Mouse (Mus musculus) heart, postnatal 25 days (tissue): Measurements from ENCODE around the gene Spsb2. TPM values are rescaled to one million over a fixed set of nuclear protein-coding genes. Genes with fewer than 3 reads are reported as not detected.
"Not testable (repeated sequence)": the region's sequence is repeated elsewhere in the genome, so short reads cannot be mapped to it uniquely, and the experiment has no call there.

Source experiments
- DNase-seq: peaks from one replicate; pipeline ENCODE4 v3.0.0; 2022; ENCODE audit warnings: low spot score
- intact Hi-C: fragments of 180-260 bp; cut with DNase I; formaldehyde crosslinking; loops from one replicate; pipeline ENCODE4 v1.15.1; 2025
- total RNA-seq, 2 experiments: library from RNA; stranded (reverse); gene quantifications; 2 replicates each; pipeline ENCODE4 v1.2.3; 2021

Spsb2 gene
- total RNA-seq, 2 experiments from 2014 or later: 2.9 to 3.3 TPM

DNA sequence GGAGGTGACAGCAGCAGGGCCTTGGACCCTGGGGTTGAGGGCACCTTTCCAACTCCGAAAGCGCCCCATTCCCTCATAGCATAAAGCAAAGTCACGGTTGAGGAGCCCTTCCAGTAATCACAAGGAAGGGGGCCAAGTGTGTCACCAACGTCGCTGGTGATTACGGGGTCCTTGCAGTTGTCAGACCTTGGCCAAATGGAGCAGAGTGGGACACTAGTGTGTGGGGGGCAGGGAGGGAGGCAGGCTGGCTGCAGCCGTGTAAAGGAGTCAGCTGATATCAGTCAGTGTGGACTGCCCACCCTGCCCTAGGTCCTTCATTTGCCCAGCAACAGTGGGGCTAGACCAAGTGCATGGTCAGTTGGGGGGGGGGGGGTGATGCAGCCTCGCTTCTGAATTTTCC lies 6.0 kb downstream of the Spsb2 start:
- intact Hi-C loops: no loop called here
- no peak for DNase-seq

DNA sequence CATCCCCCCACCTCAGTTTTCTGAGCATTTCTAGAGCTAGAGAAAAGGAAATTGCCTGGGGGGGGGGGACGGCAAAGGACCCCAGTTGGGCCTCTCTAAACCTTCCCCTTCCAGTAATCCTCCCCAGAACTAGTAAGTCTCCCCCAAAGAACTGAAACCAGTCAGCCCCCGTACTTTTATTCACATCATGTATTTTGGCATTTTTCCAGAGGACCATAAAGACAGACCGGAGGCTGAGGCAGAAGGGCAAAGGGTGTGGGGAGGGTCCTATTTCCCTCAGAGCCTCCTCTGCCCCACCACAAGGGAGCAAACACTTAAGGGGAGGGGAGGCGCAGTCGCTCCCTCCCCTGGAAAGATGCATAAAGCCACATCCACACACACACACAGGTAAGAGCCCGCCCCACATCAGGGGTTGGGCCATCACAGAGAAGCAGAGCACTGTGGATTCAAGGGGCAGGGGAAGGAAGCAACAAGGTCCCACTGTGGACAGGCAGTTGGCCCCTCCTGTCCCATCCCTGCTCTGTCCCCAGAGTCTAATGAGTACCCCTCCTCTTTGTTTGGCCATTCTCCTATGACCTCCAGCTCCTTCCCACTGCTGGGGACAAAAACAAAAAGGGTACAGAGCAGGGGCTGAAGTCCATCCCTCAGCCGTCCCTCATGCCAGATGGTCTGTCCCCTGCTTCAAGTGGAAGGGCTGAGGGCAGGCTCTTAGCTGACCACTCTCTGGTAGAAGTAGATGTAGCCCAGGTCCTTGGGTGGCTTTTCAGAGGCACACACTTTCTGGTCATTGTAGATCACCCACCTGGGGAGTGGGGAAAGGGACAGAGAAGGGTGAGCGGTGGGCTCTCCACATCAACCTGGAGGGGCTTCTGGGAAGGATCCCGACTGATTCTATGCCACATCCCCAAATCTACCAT lies 6.7 kb downstream of the Spsb2 start:
- DNase-seq: no peak
- intact Hi-C loops: no loop called here

DNA sequence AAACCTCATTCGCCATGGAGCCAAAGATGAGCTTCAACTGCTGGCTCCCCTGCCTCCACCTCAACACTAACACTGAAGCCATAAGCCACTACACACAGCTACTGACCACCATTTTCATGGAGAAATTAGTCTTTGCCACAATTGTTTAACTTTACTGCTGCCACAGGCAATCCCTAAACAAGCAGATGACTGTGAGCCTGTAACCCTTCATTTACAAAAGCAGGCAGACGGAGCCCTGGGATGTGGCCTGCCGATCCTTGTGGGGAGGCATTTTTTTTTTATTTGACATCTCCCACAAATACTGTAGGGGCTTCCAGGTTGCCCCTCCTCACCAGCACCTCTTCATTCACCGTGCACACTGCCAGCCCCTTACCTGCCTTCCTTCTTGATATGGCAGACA lies 8.2 kb downstream of the Spsb2 start:
- DNase-seq: no peak
- intact Hi-C loops: no loop called here

DNA sequence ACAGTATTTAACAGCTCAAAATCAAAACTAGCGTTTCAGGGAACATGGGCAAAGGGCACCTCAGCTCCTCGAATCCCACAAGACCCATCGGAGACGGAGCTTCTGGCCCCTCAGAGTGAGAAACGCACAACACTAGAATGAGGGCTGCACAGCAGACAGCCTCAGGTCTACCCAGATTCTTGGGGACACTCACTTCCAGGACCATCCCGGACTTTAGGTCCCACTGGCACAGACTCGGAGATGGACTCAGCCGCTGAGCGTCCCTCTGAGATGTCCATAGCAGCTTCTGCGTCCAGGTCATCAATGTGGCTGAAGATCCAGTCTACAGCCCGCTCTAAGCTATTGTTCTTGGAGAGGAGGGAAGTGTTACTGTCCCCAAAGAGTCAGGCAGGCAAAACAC lies 8.7 kb downstream of the Spsb2 start:
- intact Hi-C loops: no loop called here
- no peak for DNase-seq

DNA sequence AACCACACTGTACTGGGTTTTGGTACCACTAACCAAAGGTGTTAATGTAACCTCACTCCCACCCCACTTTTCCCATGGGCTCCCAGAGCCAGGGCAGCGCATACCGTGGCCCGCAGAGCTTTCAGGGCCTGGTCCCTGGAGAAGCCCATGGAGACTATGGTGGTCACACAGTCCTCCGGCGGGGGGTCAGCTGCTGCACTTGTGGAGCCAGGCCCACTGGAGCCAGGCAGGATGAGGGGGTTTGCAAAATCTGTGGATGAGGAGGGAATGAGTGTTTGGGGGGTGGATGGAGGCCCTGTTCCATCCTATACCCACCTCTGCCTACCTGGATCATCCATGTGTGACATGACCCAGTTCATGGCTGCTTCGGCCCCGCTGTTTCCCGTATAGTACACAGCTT lies 9.1 kb downstream of the Spsb2 start:
- intact Hi-C loops: no loop called here
- no peak for DNase-seq

DNA sequence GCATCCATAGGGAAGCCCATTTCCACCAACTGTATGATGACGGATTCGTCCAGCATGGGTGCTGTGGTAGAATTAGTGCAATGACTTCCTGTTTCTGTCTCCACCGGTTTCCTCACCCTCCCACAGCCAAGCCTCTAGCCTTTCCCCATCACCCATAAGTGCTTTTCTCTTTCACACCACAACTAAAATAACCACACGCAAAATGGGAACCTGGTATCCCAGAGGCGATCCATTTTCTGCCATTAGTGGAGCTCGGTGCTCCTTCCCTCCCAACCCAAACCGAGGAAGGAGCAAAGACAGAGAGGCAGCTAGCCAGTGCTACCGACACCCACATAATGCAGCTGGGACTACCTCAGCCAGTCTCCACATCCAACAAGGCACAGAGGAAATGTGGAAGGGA lies 9.5 kb downstream of the Spsb2 start:
- no peak for DNase-seq
- intact Hi-C loops: no loop called here

DNA sequence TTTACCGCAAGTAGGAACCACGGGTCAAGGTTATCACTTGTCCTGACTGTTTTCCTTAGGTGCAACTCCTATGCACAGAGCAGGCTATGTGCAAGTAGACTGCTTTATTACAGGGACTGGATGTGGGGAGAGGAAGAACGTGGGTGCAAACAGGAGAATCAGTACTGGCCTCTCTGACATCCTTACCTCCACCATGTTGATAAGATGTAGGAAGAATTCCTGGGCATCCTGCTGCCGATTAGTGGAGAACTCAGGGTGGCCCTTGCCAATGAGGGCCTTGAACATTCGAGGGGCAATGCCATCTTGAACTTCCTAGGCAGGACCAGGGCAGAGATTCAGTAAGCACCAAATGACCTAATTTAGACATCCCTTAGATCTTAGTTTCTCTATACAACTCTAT lies 12.4 kb downstream of the Spsb2 start:
- intact Hi-C loops: no loop called here
- no peak for DNase-seq

DNA sequence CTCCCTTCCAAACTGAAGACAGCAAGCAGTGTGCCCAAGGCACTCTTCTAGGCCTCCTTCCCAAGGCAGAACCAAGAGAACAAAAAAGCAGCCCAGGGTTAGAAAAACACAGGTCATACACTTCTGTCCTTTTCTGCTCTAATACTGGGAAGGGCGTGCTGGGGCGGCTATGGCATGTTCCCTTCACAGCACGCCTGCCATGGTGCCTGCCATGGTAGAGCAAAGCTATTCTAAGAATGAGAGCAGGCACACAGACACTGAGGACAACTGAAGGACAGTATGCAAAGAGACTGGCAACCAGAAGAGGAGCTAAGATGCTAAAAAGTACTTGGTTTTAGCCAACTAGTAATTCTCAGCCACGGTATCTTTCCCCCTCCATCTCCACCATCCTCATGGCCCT lies 13.6 kb downstream of the Spsb2 start:
- intact Hi-C loops: no loop called here
- no peak for DNase-seq

DNA sequence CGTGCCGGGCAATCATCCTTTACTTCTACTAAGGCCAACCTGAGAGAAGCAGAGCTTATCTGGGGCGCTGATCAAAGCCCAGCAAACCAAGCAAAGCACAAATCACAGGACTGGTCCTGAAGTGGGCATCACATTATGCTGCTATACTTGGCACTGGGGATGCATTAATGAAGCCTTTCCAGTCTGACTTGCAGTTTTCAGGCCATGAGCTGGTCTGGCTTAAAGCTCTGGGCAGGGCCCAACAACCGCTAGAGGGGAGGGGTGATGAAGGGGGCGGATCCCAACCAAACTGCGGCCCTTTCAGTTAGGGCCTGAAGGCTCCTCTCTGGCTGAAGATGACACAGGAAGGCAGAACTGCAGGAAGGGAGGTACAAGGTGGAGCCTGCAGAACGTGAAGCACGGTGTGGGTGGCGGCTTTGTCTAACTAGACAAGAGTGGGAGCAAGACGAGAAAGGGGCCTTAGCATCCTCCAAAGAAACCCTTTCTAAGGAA lies 19.7 kb downstream of the Spsb2 start:
- intact Hi-C loops: no loop called here
- no peak for DNase-seq

DNA sequence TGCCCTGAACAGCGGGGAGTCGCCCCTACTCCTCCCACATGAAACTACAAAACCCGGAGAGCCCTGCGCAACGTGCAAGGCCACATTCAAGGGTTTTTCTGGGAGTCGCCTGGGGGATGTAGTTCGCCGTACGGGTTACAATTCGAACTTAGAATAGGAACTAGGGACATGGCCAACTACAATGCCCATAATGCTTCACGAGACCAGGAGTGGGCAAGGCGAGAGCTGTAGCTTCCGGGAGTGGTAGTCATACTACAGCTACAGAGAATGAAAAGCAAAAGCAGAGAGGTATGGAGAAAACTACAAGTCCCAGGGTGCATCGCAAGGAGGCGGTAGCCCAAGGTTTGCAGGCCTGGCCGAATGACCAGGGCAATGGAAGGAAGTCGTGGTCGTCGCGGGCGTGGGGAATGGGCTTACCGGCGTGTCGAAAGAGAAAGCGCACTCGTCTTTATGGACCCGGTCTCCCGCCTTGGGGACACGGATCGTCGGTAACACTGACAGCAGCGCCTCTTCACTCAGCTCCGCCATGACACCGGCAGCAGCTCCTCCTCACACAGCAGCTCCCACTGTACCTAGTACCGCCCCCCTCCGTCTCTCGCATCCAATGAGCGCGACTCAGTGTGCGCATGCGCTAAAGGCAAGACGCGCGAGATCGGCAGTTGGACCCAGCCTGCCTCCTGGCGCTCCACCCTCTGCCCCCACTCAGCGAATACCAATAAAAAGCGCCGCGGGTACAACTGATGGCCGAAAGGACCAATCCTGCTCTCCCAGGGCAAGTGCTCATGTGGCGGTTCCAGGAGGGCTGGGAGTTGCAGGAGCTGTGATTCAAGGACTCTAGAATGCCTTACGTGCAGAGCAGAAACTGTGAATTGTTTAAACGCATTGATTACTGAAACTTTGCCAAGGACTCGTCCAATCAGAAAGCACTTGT lies 20.7 kb downstream of the Spsb2 start, which contains the start of the genes Usp5 and Cdca3:
Usp5 (minus strand) TSS at position 617 of the 931 bp plus-strand sequence.
Cdca3 (plus strand) TSS at position 680 of the 931 bp plus-strand sequence.
- DNase-seq: peak; percentile 99
- intact Hi-C loops: no loop called here

DNA sequence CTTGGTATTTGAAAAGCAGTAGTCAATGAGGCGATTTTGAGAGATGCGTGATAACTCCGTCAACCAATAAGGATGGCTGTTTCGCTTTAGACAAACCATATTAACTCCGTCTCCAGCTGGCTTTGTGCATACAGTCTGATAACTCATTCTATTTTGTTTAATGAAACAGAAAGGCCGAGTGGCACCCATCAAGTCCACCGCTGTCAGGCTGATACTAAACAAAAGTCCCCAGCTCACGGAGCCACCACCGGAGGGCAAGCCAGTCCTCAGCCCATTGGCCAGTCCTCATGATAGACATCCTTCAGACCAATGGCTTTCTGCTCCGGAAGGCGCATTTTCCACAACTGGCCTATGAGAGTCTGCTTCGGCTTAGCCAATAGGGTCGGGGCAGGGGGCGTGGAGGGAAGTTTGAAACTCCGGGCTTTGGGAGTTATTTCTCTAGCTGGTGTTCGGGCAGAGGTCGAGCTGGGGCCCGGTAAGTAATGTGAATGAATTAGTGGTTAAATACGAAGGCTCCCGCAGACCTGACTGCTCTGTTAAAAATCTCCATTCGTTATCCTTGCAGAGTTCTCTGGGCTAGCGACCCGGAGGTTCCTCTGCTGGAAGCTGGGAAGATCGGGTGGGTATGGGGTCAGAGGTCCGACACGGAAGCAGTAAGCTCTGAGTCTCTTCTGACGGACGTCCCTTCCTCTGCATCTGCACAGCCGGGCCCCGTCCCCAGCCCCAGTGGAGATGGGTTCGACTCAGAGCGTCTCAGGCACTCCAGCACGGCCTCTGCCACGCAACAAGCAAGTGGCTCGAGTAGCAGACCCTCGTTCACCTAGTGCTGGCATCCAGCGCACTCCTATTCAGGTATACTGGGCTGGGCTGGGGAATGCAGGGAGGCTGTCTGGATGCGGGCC lies 21.6 kb downstream of the Spsb2 start:
- intact Hi-C loops: no loop called here

DNA sequence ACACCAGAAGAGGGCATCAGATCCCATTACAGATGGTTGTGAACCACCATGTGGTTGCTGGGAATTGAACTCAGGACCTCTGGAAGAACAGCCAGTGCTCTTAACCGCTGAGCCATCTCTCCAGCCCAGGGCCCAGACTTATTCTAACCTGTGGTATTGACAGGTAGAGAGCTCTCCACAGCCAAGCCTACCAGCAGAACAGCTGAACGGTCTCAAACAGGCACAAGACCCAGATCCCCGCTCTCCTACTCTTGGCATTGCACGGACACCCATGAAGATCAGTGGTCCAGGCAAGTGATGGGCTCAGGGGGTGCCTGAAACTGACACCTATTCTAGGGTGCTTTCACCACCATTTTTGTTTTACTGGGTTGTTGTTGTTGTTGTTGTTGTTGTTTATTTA lies 22.7 kb downstream of the Spsb2 start:
- DNase-seq, intact Hi-C loops: not testable (repeated sequence)

More for the DNA sequence above, 21.6 kb downstream of the Spsb2 start:
- DNase-seq: peak; percentile 95

DNA sequence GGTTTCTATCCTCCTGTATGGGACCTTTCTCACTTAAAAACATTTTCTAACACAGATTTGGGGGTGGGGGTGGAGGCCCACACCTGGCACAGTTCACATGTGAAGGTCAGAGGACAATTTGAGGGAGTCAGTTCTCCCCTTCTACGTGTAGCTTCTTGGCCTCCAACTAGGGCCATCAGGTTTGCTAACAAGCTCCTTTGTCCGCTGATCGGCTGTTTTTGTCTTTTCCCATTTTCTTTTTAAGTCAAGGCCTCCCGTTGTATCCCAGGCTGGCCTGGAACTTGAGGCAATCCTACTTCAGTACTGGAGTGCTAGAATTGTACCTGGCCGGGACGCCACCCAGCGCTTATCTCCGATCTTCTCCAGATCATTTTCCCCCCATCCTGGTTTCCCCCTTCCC lies 23.2 kb downstream of the Spsb2 start:
- intact Hi-C loops: no loop called here
- DNase-seq: no peak

DNA sequence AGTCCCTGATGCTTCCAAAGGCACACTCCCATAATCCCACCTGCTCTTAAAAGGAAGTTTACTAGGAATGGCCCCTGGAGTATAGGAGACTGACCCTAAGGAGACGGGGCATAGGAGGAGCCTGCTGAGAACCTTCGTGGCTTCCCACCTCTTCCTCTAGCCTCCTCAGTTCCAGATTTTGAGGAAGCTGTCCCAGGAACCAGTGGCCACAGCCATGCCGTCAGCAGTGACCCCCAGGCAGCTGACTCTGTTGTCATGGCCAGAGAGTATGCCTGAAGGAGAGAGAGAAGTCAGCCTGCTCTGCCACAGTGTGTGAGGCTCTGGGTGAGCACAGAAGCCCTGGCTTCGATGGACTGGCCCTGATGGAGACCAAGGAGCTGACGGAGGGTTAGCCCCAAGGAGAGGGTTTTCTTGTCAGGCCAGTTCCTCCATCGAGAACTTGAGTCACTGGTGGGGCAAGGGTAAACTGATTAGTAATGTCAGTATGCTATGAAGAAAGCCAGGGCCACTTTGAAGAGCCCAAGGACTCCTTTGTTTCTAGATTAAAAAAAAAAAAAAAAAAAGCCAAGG lies 26.1 kb downstream of the Spsb2 start:
- intact Hi-C loops: no loop called here
- DNase-seq: no peak

DNA sequence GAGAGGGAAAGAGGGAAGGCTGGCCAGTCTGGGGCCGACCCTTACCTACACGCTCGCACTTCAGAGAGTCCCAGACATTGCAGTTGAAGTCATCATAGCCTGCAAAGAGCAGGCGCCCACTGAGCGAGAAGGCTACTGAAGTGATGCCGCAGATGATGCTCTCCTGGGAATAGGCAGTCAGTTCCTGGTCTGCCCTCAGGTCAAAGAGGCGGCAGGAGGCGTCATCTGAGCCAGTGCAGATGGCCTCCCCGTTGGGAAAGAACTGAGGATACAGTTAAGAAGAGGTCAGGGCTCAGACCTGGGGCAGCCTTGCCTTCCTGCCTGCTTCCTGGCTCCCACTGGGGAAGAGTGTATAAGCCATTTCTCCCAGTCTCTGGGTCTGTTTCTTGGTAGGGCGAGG lies 27.1 kb downstream of the Spsb2 start:
- intact Hi-C loops: no loop called here
- DNase-seq: no peak

DNA sequence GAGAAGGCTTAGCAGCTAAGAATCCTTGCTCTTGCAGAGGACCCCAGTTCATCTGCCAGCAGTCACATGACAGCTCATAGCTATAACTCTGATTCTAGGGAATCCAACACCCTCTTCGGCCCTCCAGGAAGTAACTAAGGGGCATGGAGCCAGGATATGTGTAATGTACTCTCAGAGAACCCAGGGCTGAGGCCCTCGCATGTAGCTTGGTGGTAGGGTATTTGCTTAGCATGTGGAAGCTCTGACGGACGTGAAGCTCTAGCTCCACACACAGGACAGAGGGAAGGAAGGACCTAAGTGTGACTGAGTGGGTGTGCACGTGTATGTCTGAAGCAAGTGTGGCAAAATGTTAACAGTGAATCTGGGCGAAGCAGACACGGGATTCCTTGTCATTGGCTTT lies 27.9 kb downstream of the Spsb2 start:
- no peak for DNase-seq
- intact Hi-C loops: no loop called here

DNA sequence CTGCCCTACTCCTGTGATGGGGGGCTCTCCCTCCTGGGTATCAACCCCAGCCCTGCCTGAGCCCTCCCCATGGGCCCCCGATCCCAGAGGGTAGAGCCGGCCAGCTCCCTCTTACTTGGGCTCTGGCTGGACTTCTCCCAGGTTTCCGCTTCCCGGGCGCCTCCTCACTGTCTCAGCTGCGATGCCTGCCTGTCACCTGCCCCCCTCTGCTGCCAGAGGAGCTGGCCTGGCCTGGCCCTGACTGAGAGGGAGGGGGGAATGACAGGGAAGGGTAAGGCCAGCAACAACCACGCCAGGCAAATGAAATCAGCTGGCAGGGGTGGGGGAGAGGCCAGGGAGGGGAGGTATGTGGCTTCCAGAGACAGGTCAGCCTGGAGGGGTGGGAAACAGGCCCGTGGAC lies 31.3 kb downstream of the Spsb2 start:
- no peak for DNase-seq
- intact Hi-C loops: no loop called here

DNA sequence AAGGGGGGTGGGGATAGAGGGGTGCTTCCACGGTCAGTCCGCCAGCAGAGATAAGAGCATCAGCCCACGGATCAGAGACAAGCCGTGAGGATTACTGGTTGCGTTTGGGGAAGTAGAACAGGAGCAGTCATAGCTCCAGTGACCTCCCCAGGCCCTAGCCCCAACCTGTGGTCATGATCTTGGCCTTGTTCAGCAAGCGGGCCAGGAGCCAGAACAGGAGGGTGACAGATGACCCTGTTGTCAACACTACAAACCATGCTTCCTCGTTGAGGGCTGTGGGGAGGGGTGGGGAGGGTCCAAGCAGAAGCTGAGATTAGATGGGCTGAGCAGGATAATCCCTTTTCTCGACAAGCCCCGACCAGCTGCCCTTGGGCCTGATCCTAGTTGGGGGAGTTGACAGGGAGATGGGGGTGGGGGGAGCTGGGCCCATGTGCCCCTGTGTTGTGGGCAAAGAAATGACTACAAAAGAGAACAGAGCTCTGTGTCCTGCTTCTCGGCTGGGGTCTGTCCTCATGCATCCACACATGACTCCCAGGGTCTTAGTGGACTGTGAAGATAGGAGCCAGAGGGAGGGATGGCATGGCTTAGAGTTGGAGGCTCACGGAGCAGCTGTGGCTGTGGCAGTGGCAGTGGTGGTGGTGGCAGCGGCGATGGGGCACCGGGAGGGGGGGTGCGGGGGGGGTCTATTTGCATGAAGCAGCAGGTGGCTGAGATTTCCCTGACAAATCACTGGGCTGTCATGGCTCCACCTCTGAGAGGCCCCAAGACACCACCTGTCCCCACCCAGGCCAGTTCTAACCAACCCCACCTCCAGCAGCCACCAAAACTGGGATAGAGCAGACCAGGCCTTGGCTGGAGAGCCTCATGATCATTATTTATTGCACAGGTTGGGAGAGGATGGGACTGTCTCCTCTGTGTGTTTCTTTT lies 32.0 kb downstream of the Spsb2 start, which contains the start of gene Gnb3:
Gnb3 (minus strand) TSS at position 35 of the 927 bp plus-strand sequence.
- intact Hi-C loops: no loop called here
- no peak for DNase-seq
